Mouse (Mus musculus) heart, adult 2 months (tissue): ENCODE measurements around the gene Mgrn1.

Experiments
- CTCF ChIP-seq: fragments of 200-600 bp; IDR thresholded peaks from 2 replicates; pipeline ENCODE4 v1.8.1; 2022; ENCODE audit warnings: antibody characterized with exemption, mild to moderate bottlenecking, moderate library complexity
- EP300 ChIP-seq: fragments of 200-500 bp; IDR thresholded peaks from 2 replicates; pipeline ENCODE4 v1.6.1; 2011; ENCODE audit warnings: low read depth, low read length, control low read depth; ENCODE audit not compliant: insufficient read depth
- POLR2A ChIP-seq: fragments of 200-500 bp; IDR thresholded peaks from 2 replicates; pipeline ENCODE4 v1.6.1; 2011; ENCODE audit warnings: mild to moderate bottlenecking, low read depth, low read length, control low read depth; ENCODE audit not compliant: insufficient read depth

DNA sequence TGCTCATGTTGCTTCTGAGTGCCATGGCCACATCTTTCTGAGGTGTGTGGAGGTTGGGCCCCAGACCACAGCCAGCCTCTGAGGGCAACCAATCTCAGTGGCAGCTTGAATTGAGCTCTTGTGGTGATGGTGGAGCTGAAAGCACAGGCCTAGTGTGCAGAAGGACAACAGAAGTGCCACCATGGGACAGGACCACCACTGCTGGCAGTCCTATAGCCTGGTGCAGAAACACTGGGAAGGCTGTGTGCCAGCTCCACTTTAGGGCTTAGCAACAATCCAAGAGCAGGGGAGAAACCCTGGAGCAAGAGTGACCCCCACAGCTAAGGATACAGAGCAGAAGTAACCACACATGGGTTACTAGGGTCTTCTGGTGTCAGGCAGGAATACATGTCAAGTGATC lies 55.0 kb downstream of the Mgrn1 start:
- TF ChIP-seq CTCF = no peak
- no peak for TF ChIP-seq POLR2A
- no peak for TF ChIP-seq EP300
